Mouse (Mus musculus) neural tube, embryonic 11.5 days (tissue): ENCODE results near the gene Panx3. TPM values are rescaled to one million over a fixed set of nuclear protein-coding genes. Genes with fewer than 3 reads are reported as not detected.

Experiments used
- ATAC-seq: fragments of 200-750 bp; cut with Nextera tagmentation; 2 replicates; pipeline ENCODE4 v1.8.0; 2017; ENCODE audit warnings: moderate number of reproducible peaks, mild to moderate bottlenecking, moderate TSS enrichment, moderate library complexity; ENCODE audit not compliant: insufficient read depth, low FRiP score, low TSS enrichment
- DNase-seq: peaks from one replicate; pipeline ENCODE4 v3.0.0-alpha.2; 2015; ENCODE audit warnings: low spot score
- H3K27ac ChIP-seq: fragments of 300-500 bp; sonication (generic); 2 replicates; pipeline ENCODE4 v1.5.1; 2014; ENCODE audit warnings: low read depth, mild to moderate bottlenecking, low read length
- H3K27me3 ChIP-seq: fragments of 300-500 bp; sonication (generic); 2 replicates; pipeline ENCODE4 v1.6.1; 2014; ENCODE audit warnings: mild to moderate bottlenecking, low read length, mixed read lengths; ENCODE audit not compliant: control insufficient read depth, insufficient read depth
- H3K36me3 ChIP-seq: fragments of 300-500 bp; sonication (generic); 2 replicates; pipeline ENCODE4 v1.6.1; 2014; ENCODE audit warnings: mild to moderate bottlenecking, low read length, moderate library complexity, mixed read lengths; ENCODE audit not compliant: control insufficient read depth, insufficient read depth
- H3K4me1 ChIP-seq: fragments of 300-500 bp; sonication (generic); 2 replicates; pipeline ENCODE4 v1.6.1; 2014; ENCODE audit warnings: low read length, mixed read lengths; ENCODE audit not compliant: control insufficient read depth, insufficient read depth
- H3K4me2 ChIP-seq: fragments of 300-500 bp; sonication (generic); 2 replicates; pipeline ENCODE4 v1.6.1; 2014; ENCODE audit warnings: low read depth, mild to moderate bottlenecking, moderate library complexity
- H3K4me3 ChIP-seq: fragments of 300-500 bp; sonication (generic); 2 replicates; pipeline ENCODE4 v1.5.1; 2014; ENCODE audit warnings: low read depth, low read length
- H3K9ac ChIP-seq: fragments of 300-500 bp; sonication (generic); 2 replicates; pipeline ENCODE4 v1.6.1; 2014; ENCODE audit warnings: mild to moderate bottlenecking, low read length
- H3K9me3 ChIP-seq: fragments of 300-500 bp; sonication (generic); 2 replicates; pipeline ENCODE4 v1.6.1; 2016; ENCODE audit warnings: low read length; ENCODE audit not compliant: control insufficient read depth
- WGBS: fragments of 180-500 bp; shearing (Covaris S2); extraction: QIAGEN DNeasy Blood & Tissue Kit; methylation state at CpG from one replicate; pipeline ENCODE4 v1.1.7; 2014; 5-methylcytosine and 5-hydroxymethylcytosine counted together
- polyA plus RNA-seq: library from polyadenylated mRNA; unstranded; fragments of >200 nt; fragmentation: Nextera tagmentation; extraction: Ambion mirVana; gene quantifications from 2 replicates; pipeline ENCODE4 v1.2.1, GENCODE M21; 2014

Panx3 gene
- polyA plus RNA-seq = not detected in 2 replicates

GRCm38 (mm10) chr9:37669115-37669514, at the start of gene Panx3:
Gene Panx3 (minus strand): TSS chr9:37669235.
- 77% methylated on average over 6 of the region's 6 CpGs for WGBS
- ATAC-seq (no peak), DNase-seq (no peak)

GRCm38 (mm10) chr9:37716150-37716549, 47.1 kb upstream of the Panx3 start, which contains the start of gene Olfr160:
Gene Olfr160 (minus strand): TSS chr9:37716250.
- Histone ChIP-seq H3K27me3 (no peaks in the 10 kb centered on the region), H3K4me2 (no peak within 1 kb of the TSS), H3K4me3 (no peak within 1 kb of the TSS), H3K36me3 (no peaks in the 10 kb centered on the region), H3K9me3 (no peaks in the 10 kb centered on the region), H3K27ac (no peak within 1 kb of the TSS), H3K4me1 (no peaks in the 10 kb centered on the region), H3K9ac (no peak within 1 kb of the TSS)
- ATAC-seq = no peak
- no peak for DNase-seq
- 97% methylated on average over 1 of the region's 1 CpGs for WGBS

More at GRCm38 (mm10) chr9:37669115-37669514, at the start of gene Panx3:
- Histone ChIP-seq H3K36me3 (no peaks in the 10 kb centered on the region), H3K4me2 (no peak within 1 kb of the TSS), H3K9me3 (no peaks in the 10 kb centered on the region), H3K9ac (no peak within 1 kb of the TSS), H3K4me3 (no peak within 1 kb of the TSS), H3K27ac (no peak within 1 kb of the TSS), H3K27me3 (no peaks in the 10 kb centered on the region), H3K4me1 (no peaks in the 10 kb centered on the region)

GRCm38 (mm10) chr9:37689970-37690686, 21.1 kb upstream of the Panx3 start:
- no peaks in the 10 kb centered on the region for H3K27me3 ChIP-seq
- no peak overlapping the region for H3K4me2 ChIP-seq
- no peak overlapping the region for H3K4me3 ChIP-seq
- peak; percentile 19 for DNase-seq
- H3K9me3 ChIP-seq = no peaks in the 10 kb centered on the region
- H3K4me1 ChIP-seq = no peaks in the 10 kb centered on the region
- no peak overlapping the region for H3K9ac ChIP-seq
- no peaks in the 10 kb centered on the region for H3K36me3 ChIP-seq
- no peak overlapping the region for H3K27ac ChIP-seq
- WGBS = 62% methylated on average over 5 of the region's 5 CpGs
- no peak for ATAC-seq

GRCm38 (mm10) chr9:37687941-37688303, 18.9 kb upstream of the Panx3 start:
- DNase-seq (no peak), ATAC-seq (no peak)
- Histone ChIP-seq H3K9ac (no peak overlapping the region), H3K27ac (no peak overlapping the region), H3K27me3 (no peaks in the 10 kb centered on the region), H3K4me3 (no peak overlapping the region), H3K9me3 (no peaks in the 10 kb centered on the region), H3K4me2 (no peak overlapping the region), H3K36me3 (no peaks in the 10 kb centered on the region), H3K4me1 (no peaks in the 10 kb centered on the region)
- 56% methylated on average over 3 of the region's 3 CpGs for WGBS

- Histone ChIP-seq H3K27ac (no peak overlapping the region), H3K9me3 (no peaks in the 10 kb centered on the region), H3K27me3 (no peaks in the 10 kb centered on the region), H3K9ac (no peak overlapping the region), H3K4me1 (no peaks in the 10 kb centered on the region), H3K4me2 (no peak overlapping the region), H3K4me3 (no peak overlapping the region), H3K36me3 (no peaks in the 10 kb centered on the region)
- ATAC-seq (no peak), DNase-seq (no peak)
- WGBS = 81% methylated on average over 3 of the region's 3 CpGs
These were observed 18.4 kb upstream of the Panx3 start for GRCm38 (mm10) chr9:37687288-37687940.

GRCm38 (mm10) chr9:37681123-37681522, 12.1 kb upstream of the Panx3 start:
- WGBS = 91% methylated on average over 1 of the region's 1 CpGs
- Histone ChIP-seq H3K4me2 (no peak overlapping the region), H3K36me3 (no peaks in the 10 kb centered on the region), H3K9me3 (no peaks in the 10 kb centered on the region), H3K9ac (no peak overlapping the region), H3K4me1 (no peaks in the 10 kb centered on the region), H3K4me3 (no peak overlapping the region), H3K27me3 (no peaks in the 10 kb centered on the region), H3K27ac (no peak overlapping the region)
- ATAC-seq (no peak), DNase-seq (no peak)

GRCm38 (mm10) chr9:37675287-37675686, 6.3 kb upstream of the Panx3 start:
- Histone ChIP-seq H3K9ac (no peak overlapping the region), H3K4me1 (no peaks in the 10 kb centered on the region), H3K4me3 (no peak overlapping the region), H3K27me3 (no peaks in the 10 kb centered on the region), H3K9me3 (no peaks in the 10 kb centered on the region), H3K4me2 (no peak overlapping the region), H3K36me3 (no peaks in the 10 kb centered on the region), H3K27ac (no peak overlapping the region)
- 91% methylated on average over 4 of the region's 4 CpGs for WGBS
- ATAC-seq (no peak), DNase-seq (no peak)

- Histone ChIP-seq H3K9me3 (no peaks in the 10 kb centered on the region), H3K4me2 (no peak overlapping the region), H3K9ac (no peak overlapping the region), H3K27me3 (no peaks in the 10 kb centered on the region), H3K4me3 (no peak overlapping the region), H3K4me1 (no peaks in the 10 kb centered on the region), H3K36me3 (no peaks in the 10 kb centered on the region), H3K27ac (no peak overlapping the region)
- DNase-seq = no peak
- WGBS = 85% methylated on average over 3 of the region's 3 CpGs
- ATAC-seq = no peak
These were observed 1.2 kb upstream of the Panx3 start for GRCm38 (mm10) chr9:37670261-37670660.

GRCm38 (mm10) chr9:37669678-37670077, 643 bp upstream of the Panx3 start:
- H3K27me3 ChIP-seq = no peaks in the 10 kb centered on the region
- no peak overlapping the region for H3K27ac ChIP-seq
- no peak overlapping the region for H3K9ac ChIP-seq
- H3K4me1 ChIP-seq = no peaks in the 10 kb centered on the region
- no peaks in the 10 kb centered on the region for H3K9me3 ChIP-seq
- no peak for ATAC-seq
- H3K4me3 ChIP-seq = no peak overlapping the region
- H3K36me3 ChIP-seq = no peaks in the 10 kb centered on the region
- WGBS = 78% methylated on average over 4 of the region's 4 CpGs
- DNase-seq = no peak
- no peak overlapping the region for H3K4me2 ChIP-seq
